Mouse (Mus musculus) MEL (cell line): ENCODE results near the gene Zfp1. TPM values are rescaled to one million over a fixed set of nuclear protein-coding genes. Genes with fewer than 3 reads are reported as not detected.

Experiments used
- DNase-seq: peaks from one replicate; pipeline ENCODE4 v3.0.0; 2011; ENCODE audit warnings: low read depth, low spot score
- H3K27ac ChIP-seq: 2 replicates; pipeline ENCODE4 v1.5.1; 2012; ENCODE audit warnings: low read depth, mild to moderate bottlenecking, control low read depth, low read length, moderate library complexity; ENCODE audit not compliant: control insufficient read depth
- H3K27me3 ChIP-seq, 2 experiments: fragments of 150-350 bp in 1 of 2; sonication (generic) in 1 of 2; 2 replicates each; pipeline ENCODE4 v1.6.1; 2012; ENCODE audit warnings: low read length in 2 of 2, mild to moderate bottlenecking in 2 of 2, improper control_type of control experiment in 1 of 2, moderate library complexity in 1 of 2; ENCODE audit not compliant: insufficient read depth in 2 of 2, control insufficient read depth in 1 of 2
- H3K36me3 ChIP-seq, 2 experiments: 2 replicates each; pipeline ENCODE4 v1.6.1; 2012 to 2014; ENCODE audit warnings: low read length in 2 of 2, improper control_type of control experiment in 1 of 2, inconsistent platforms in 1 of 2, mild to moderate bottlenecking in 1 of 2; ENCODE audit not compliant: insufficient read depth in 2 of 2, control insufficient read depth in 1 of 2
- H3K4me1 ChIP-seq, 2 experiments: fragments of 150-350 bp in 1 of 2; sonication (generic) in 1 of 2; 2 replicates each; pipeline ENCODE4 v1.6.1; 2012; ENCODE audit warnings: low read length in 2 of 2, improper control_type of control experiment in 1 of 2, mild to moderate bottlenecking in 1 of 2; ENCODE audit not compliant: insufficient read depth in 2 of 2, control insufficient read depth in 1 of 2
- H3K4me3 ChIP-seq, 2 experiments: fragments of 150-350 bp in 1 of 2; sonication (generic) in 1 of 2; 2 replicates each; pipeline ENCODE4 v1.5.1; 2012; ENCODE audit warnings: low read depth in 2 of 2, low read length in 2 of 2, mild to moderate bottlenecking in 2 of 2, moderate library complexity in 2 of 2, control low read depth in 1 of 2, improper control_type of control experiment in 1 of 2; ENCODE audit not compliant: control insufficient read depth in 1 of 2, insufficient read depth in 1 of 2
- H3K79me2 ChIP-seq: 2 replicates; pipeline ENCODE4 v1.6.1; 2012; ENCODE audit warnings: mild to moderate bottlenecking, low read length, moderate library complexity; ENCODE audit not compliant: control insufficient read depth, poor library complexity, insufficient read depth
- H3K9ac ChIP-seq: 2 replicates; pipeline ENCODE4 v1.6.1; 2012; ENCODE audit warnings: low read depth, mild to moderate bottlenecking, control low read depth, low read length, moderate library complexity; ENCODE audit not compliant: control insufficient read depth, poor library complexity, severe bottlenecking
- H3K9me3 ChIP-seq: fragments of 150-350 bp; sonication (generic); replicated peaks from 2 replicates; pipeline ENCODE4 v1.6.1; 2012; ENCODE audit warnings: mild to moderate bottlenecking, low read length, improper control_type of control experiment, moderate library complexity; ENCODE audit not compliant: insufficient read depth
- BHLHE40 ChIP-seq: IDR thresholded peaks from 2 replicates; pipeline ENCODE4 v1.6.1; 2012; ENCODE audit warnings: low read depth, mild to moderate bottlenecking, inconsistent platforms, low read length, improper control_type of control experiment, borderline replicate concordance
- CHD1 ChIP-seq: IDR thresholded peaks from 2 replicates; pipeline ENCODE4 v1.6.1; 2012; ENCODE audit warnings: low read depth, mild to moderate bottlenecking, inconsistent platforms, low read length, improper control_type of control experiment
- CTCF ChIP-seq, 3 experiments: IDR thresholded peaks in 2 of 3; conservative IDR thresholded peaks in 1 of 3; 2 replicates each; pipeline ENCODE4 v1.5.1; 2011 to 2012; ENCODE audit warnings: low read length in 3 of 3, low read depth in 2 of 3, mild to moderate bottlenecking in 2 of 3, improper control_type of control experiment in 1 of 3, inconsistent platforms in 1 of 3, mixed read lengths in 1 of 3, moderate library complexity in 1 of 3; ENCODE audit not compliant: control insufficient read depth in 1 of 3, insufficient read depth in 1 of 3, poor library complexity in 1 of 3, severe bottlenecking in 1 of 3
- E2F4 ChIP-seq: IDR thresholded peaks from 2 replicates; pipeline ENCODE4 v1.6.1; 2011; ENCODE audit warnings: low read depth, low read length, improper control_type of control experiment, borderline replicate concordance
- EP300 ChIP-seq, 2 experiments: IDR thresholded peaks; 2 replicates each; pipeline ENCODE4 v1.6.1; 2011; ENCODE audit warnings: improper control_type of control experiment in 2 of 2, low read length in 2 of 2, low read depth in 1 of 2, mild to moderate bottlenecking in 1 of 2
- ETS1 ChIP-seq: IDR thresholded peaks from 2 replicates; pipeline ENCODE4 v1.6.1; 2012; ENCODE audit warnings: low read depth, mild to moderate bottlenecking, inconsistent platforms, low read length, improper control_type of control experiment, moderate library complexity
- GABPA ChIP-seq: IDR thresholded peaks from 2 replicates; pipeline ENCODE4 v1.6.1; 2012; ENCODE audit warnings: low read depth, mild to moderate bottlenecking, inconsistent platforms, low read length, improper control_type of control experiment, moderate library complexity
- GATA1 ChIP-seq: IDR thresholded peaks from 2 replicates; pipeline ENCODE4 v1.6.1; 2011; ENCODE audit warnings: low read depth, low read length, improper control_type of control experiment
- HCFC1 ChIP-seq: IDR thresholded peaks from 2 replicates; pipeline ENCODE4 v1.6.1; 2012; ENCODE audit warnings: low read depth, mild to moderate bottlenecking, inconsistent platforms, low read length, improper control_type of control experiment, moderate library complexity
- JUND ChIP-seq: IDR thresholded peaks from 2 replicates; pipeline ENCODE4 v1.6.1; 2011; ENCODE audit warnings: low read depth, mild to moderate bottlenecking, improper control_type of control experiment, low read length
- MAFK ChIP-seq: IDR thresholded peaks from 2 replicates; pipeline ENCODE4 v1.6.1; 2011; ENCODE audit warnings: low read depth, mild to moderate bottlenecking, low read length, improper control_type of control experiment, borderline replicate concordance
- MAX ChIP-seq: IDR thresholded peaks from 2 replicates; pipeline ENCODE4 v1.6.1; 2011; ENCODE audit warnings: low read length, improper control_type of control experiment
- MAZ ChIP-seq: IDR thresholded peaks from 2 replicates; pipeline ENCODE4 v1.6.1; 2012; ENCODE audit warnings: low read depth, mild to moderate bottlenecking, inconsistent platforms, low read length, improper control_type of control experiment
- MXI1 ChIP-seq: IDR thresholded peaks from 2 replicates; pipeline ENCODE4 v1.6.1; 2011; ENCODE audit warnings: mild to moderate bottlenecking, low read depth, low read length, improper control_type of control experiment
- NELFE ChIP-seq: IDR thresholded peaks from 2 replicates; pipeline ENCODE4 v1.6.1; 2011; ENCODE audit warnings: low read depth, low read length, improper control_type of control experiment
- NRF1 ChIP-seq: IDR thresholded peaks from 2 replicates; pipeline ENCODE4 v1.6.1; 2014; ENCODE audit warnings: low read depth, mild to moderate bottlenecking, inconsistent platforms, low read length, improper control_type of control experiment, moderate library complexity; ENCODE audit not compliant: poor library complexity, insufficient read depth, severe bottlenecking
- POLR2A ChIP-seq, 2 experiments: IDR thresholded peaks; 2 replicates each; pipeline ENCODE4 v1.6.1; 2011 to 2012; ENCODE audit warnings: low read length in 2 of 2, mild to moderate bottlenecking in 2 of 2, control low read depth in 1 of 2, improper control_type of control experiment in 1 of 2, low read depth in 1 of 2, moderate library complexity in 1 of 2; ENCODE audit not compliant: control insufficient read depth in 1 of 2, insufficient read depth in 1 of 2, poor library complexity in 1 of 2
- POLR2AphosphoS2 ChIP-seq: IDR thresholded peaks from 2 replicates; pipeline ENCODE4 v1.6.1; 2011; ENCODE audit warnings: low read length, improper control_type of control experiment
- POLR2AphosphoS5 ChIP-seq: IDR thresholded peaks from 2 replicates; pipeline ENCODE4 v1.6.1; 2012; ENCODE audit warnings: low read depth, borderline replicate concordance, mild to moderate bottlenecking, inconsistent platforms, low read length, moderate library complexity, mixed read lengths
- RCOR1 ChIP-seq: IDR thresholded peaks from 2 replicates; pipeline ENCODE4 v1.6.1; 2012; ENCODE audit warnings: low read depth, mild to moderate bottlenecking, inconsistent platforms, low read length, improper control_type of control experiment
- SIN3A ChIP-seq: IDR thresholded peaks from 2 replicates; pipeline ENCODE4 v1.6.1; 2012; ENCODE audit warnings: low read length, improper control_type of control experiment, inconsistent platforms
- SMC3 ChIP-seq: IDR thresholded peaks from 2 replicates; pipeline ENCODE4 v1.6.1; 2011; ENCODE audit warnings: low read depth, low read length, improper control_type of control experiment
- TCF12 ChIP-seq: IDR thresholded peaks from 2 replicates; pipeline ENCODE4 v1.6.1; 2014; ENCODE audit warnings: low read depth, mild to moderate bottlenecking, inconsistent platforms, low read length, improper control_type of control experiment, moderate library complexity
- UBTF ChIP-seq: IDR thresholded peaks from 2 replicates; pipeline ENCODE4 v1.6.1; 2012; ENCODE audit warnings: low read depth, mild to moderate bottlenecking, inconsistent platforms, low read length, improper control_type of control experiment, moderate library complexity, borderline replicate concordance; ENCODE audit not compliant: insufficient read depth
- USF2 ChIP-seq, 2 experiments: IDR thresholded peaks; 2 replicates each; pipeline ENCODE4 v1.6.1; 2011 to 2012; ENCODE audit warnings: improper control_type of control experiment in 2 of 2, low read length in 2 of 2, borderline replicate concordance in 1 of 2, inconsistent platforms in 1 of 2, low read depth in 1 of 2, mild to moderate bottlenecking in 1 of 2; ENCODE audit not compliant: insufficient read depth in 1 of 2
- ZC3H11A ChIP-seq: IDR thresholded peaks from 2 replicates; pipeline ENCODE4 v1.6.1; 2012; ENCODE audit warnings: low read depth, mild to moderate bottlenecking, inconsistent platforms, low read length, improper control_type of control experiment
- ZKSCAN1 ChIP-seq: IDR thresholded peaks from 2 replicates; pipeline ENCODE4 v1.6.1; 2012; ENCODE audit warnings: low read depth, mild to moderate bottlenecking, inconsistent platforms, low read length, improper control_type of control experiment, moderate library complexity
- ZMIZ1 ChIP-seq: IDR thresholded peaks from 2 replicates; pipeline ENCODE4 v1.6.1; 2012; ENCODE audit warnings: low read depth, mild to moderate bottlenecking, inconsistent platforms, low read length, improper control_type of control experiment, moderate library complexity
- ZNF384 ChIP-seq: IDR thresholded peaks from 2 replicates; pipeline ENCODE4 v1.6.1; 2012; ENCODE audit warnings: low read depth, mild to moderate bottlenecking, inconsistent platforms, low read length, improper control_type of control experiment
- polyA plus RNA-seq, 2 experiments: library from polyadenylated mRNA; stranded (reverse) in 1 of 2; unstranded in 1 of 2; fragments of >175 nt in 1 of 2; fragments of >200 nt in 1 of 2; gene quantifications; 2 replicates each; pipeline versions ENCODE4 v1.2.1 to v1.2.4; 2012; ENCODE audit warnings: low replicate concordance in 2 of 2, low read depth in 1 of 2; ENCODE audit not compliant: insufficient read length in 2 of 2, insufficient read depth in 1 of 2, missing spikeins in 1 of 2
- total RNA-seq: library from RNA; depleted of rRNA; stranded (reverse); fragments of 300-350 nt; gene quantifications from 2 replicates; pipeline ENCODE4 v1.2.3, GENCODE M21; 2012

Zfp1 gene
- total and polyA plus RNA-seq, 3 experiments, result 12.2 to 12.4 TPM; not detected in 1

- no peak for DNase-seq
- Histone ChIP-seq H3K4me3 (no peak overlapping the region), H3K79me2 (no peaks in the 10 kb centered on the region), H3K9ac (no peak overlapping the region), H3K36me3 (no peaks in the 10 kb centered on the region), H3K27ac (no peak overlapping the region), H3K9me3 (no peaks in the 10 kb centered on the region), H3K4me1 (no peaks in the 10 kb centered on the region), H3K27me3 (no peaks in the 10 kb centered on the region)
- TF ChIP-seq POLR2AphosphoS2 (no peak), MXI1 (no peak), GATA1 (no peak), GABPA (no peak), MAFK (no peak), EP300 (IDR thresholded peaks at IDR 0.05; ENCODE audit: low read depth in 1 of 2, low read length in 2 of 2) (no peak), MAZ (no peak), ZMIZ1 (no peak), RCOR1 (no peak), E2F4 (no peak), CTCF (IDR thresholded peaks at IDR 0.05 in 2 of 3, conservative IDR thresholded peaks at IDR 0.05 in 1 of 3; ENCODE audit: control insufficient read depth in 1 of 3, insufficient read depth in 1 of 3, low read depth in 2 of 3, low read length in 3 of 3, poor library complexity in 1 of 3, severe bottlenecking in 1 of 3) (no peak), CHD1 (no peak), ETS1 (no peak), SIN3A (no peak), SMC3 (no peak)
These were observed 16.7 kb upstream of the Zfp1 start for GRCm38 (mm10) chr8:111626528-111626820.

GRCm38 (mm10) chr8:111626933-111627332, 16.3 kb upstream of the Zfp1 start:
- H3K27me3 ChIP-seq, result no peaks in the 10 kb centered on the region
- no peak for TF ChIP-seq ZC3H11A
- TF ChIP-seq UBTF, result no peak
- TF ChIP-seq USF2 (IDR thresholded peaks at IDR 0.05; ENCODE audit: borderline replicate concordance in 1 of 2, insufficient read depth in 1 of 2, low read depth in 1 of 2, low read length in 2 of 2), result no peak
- TF ChIP-seq POLR2A (IDR thresholded peaks at IDR 0.05; ENCODE audit: control insufficient read depth in 1 of 2, insufficient read depth in 1 of 2, low read depth in 1 of 2, low read length in 2 of 2, poor library complexity in 1 of 2), result no peak
- TF ChIP-seq MAX, result no peak
- TF ChIP-seq NRF1, result no peak
- TF ChIP-seq RCOR1, result no peak
- no peak for TF ChIP-seq NELFE
- TF ChIP-seq BHLHE40, result no peak
- no peak for TF ChIP-seq JUND
- TF ChIP-seq POLR2AphosphoS5, result no peak
- no peak for TF ChIP-seq TCF12
- no peak for TF ChIP-seq MAFK
- TF ChIP-seq ETS1, result no peak
- no peak for TF ChIP-seq HCFC1
- TF ChIP-seq ZKSCAN1, result no peak
- TF ChIP-seq ZNF384, result no peak
- TF ChIP-seq, all 39 proteins: peak for 0
- no peaks in the 10 kb centered on the region for H3K4me1 ChIP-seq
- H3K79me2 ChIP-seq, result no peaks in the 10 kb centered on the region
- no peak overlapping the region for H3K27ac ChIP-seq
- no peak overlapping the region for H3K9ac ChIP-seq
- DNase-seq, result no peak
- no peak overlapping the region for H3K4me3 ChIP-seq
- no peaks in the 10 kb centered on the region for H3K36me3 ChIP-seq
- no peaks in the 10 kb centered on the region for H3K9me3 ChIP-seq
